Comparison of ENCODE assay signal across 9 mouse cellular contexts in genomic region chr2:167982646-167983045, GRCm38 (mm10). TPM values are rescaled to one million over a fixed set of nuclear protein-coding genes. Genes with fewer than 3 reads are reported as not detected.
DNase-seq lines count a peak whose midpoint lies in the region; TF ChIP-seq lines count a peak whose summit lies in the region.
"Had no signal": no experiment of that assay in that cellular context is flagged by ENCODE, and none has a peak within 500 bp of the region (broad histone marks: within the 10 kb centered on the region; RNA-seq: fewer than 3 reads in every experiment).

No protein-coding gene starts in this region.

- no peak overlapping the region for H3K27ac ChIP-seq in left cerebral cortex, adult 2 months
- no peak overlapping the region for H3K27ac ChIP-seq in bone marrow, adult 2 months (ENCODE audit: control insufficient read depth, insufficient read depth, low read depth, low read length, poor library complexity)

- H3K4me3 ChIP-seq in left cerebral cortex, adult 2 months = no peak overlapping the region
- no peak overlapping the region for H3K4me3 ChIP-seq in bone marrow, adult 2 months (replicated peaks; ENCODE audit: control insufficient read depth, low read depth, low read length)

- TF ChIP-seq CTCF in left cerebral cortex, adult 2 months (IDR thresholded peaks at IDR 0.05) = peak; percentile 31
- TF ChIP-seq CTCF in bone marrow, adult 2 months (IDR thresholded peaks at IDR 0.05; ENCODE audit: control insufficient read depth, insufficient read depth, low read length) = 0 out of 2 replicates have a peak, but pooled peaks have one; percentile 13

- 80% methylated on average over 9 of the region's 9 CpGs for WGBS in bone marrow, adult 2 months

- no peaks in the 10 kb centered on the region for H3K4me1 ChIP-seq in bone marrow, adult 2 months (ENCODE audit: control insufficient read depth, insufficient read depth, low read length)

- no peak for TF ChIP-seq POLR2A in bone marrow, adult 2 months (IDR thresholded peaks at IDR 0.05; ENCODE audit: borderline replicate concordance, control insufficient read depth, low read depth, low read length)

- intact Hi-C loops in left cerebral cortex, adult 2 months (cut with DNase I) = loop anchor here (10.0 kb wide), 1 partner anchor 112 kb away; no protein-coding TSS in a partner anchor

- DNase-seq in embryo, embryonic 10 days (ENCODE audit: low spot score) = peak; percentile 36
- no peak for DNase-seq in embryo, embryonic 9.5 days (ENCODE audit: extremely low spot score)
- DNase-seq in left cerebral cortex, adult 2 months (ENCODE audit: extremely low spot score in 1 of 2, low spot score in 2 of 2) = no peak
- DNase-seq in left cerebral cortex, adult 8-10 months (ENCODE audit: low spot score in 2 of 2) = no peak
- peak; percentile 68 for DNase-seq in lung, postnatal 14 days
- no peak for DNase-seq in thymus, postnatal 36 days
- no peak for DNase-seq in thymus, adult 18-20 months

RNA-seq across cellular contexts. Expression of gene Ripor3, which starts 27.8 kb away (rescaled TPM):
- under 1 TPM; 0.21 to 0.61 TPM for total RNA-seq in left cerebral cortex, adult 2 months (2021)
- 1 to 10 TPM in 1 of 4 experiments, under 1 TPM in 3; 0.37 to 1.0 (median 0.65) TPM for total RNA-seq in left cerebral cortex, adult 8-10 months (2022)
- polyA plus RNA-seq in bone marrow, adult 2 months (2011; ENCODE audit: insufficient read depth, insufficient read length, low replicate concordance, missing spikeins) = 24.0 and 49.2 TPM in 2 replicates
- total RNA-seq: hematopoietic stem cell, adult 5-6 weeks had no signal

RNA-seq across cellular contexts. Expression of gene Ptpn1, which starts 50.8 kb away (rescaled TPM):
- total RNA-seq in left cerebral cortex, adult 2 months (2021) = 10 to 100 TPM; 52.0 to 69.0 TPM
- total RNA-seq in left cerebral cortex, adult 8-10 months (2022) = 10 to 100 TPM; 40.0 to 54.9 (median 50.1) TPM
- 13.7 and 34.3 TPM in 2 replicates for polyA plus RNA-seq in bone marrow, adult 2 months (2011; ENCODE audit: insufficient read depth, insufficient read length, low replicate concordance, missing spikeins)

Comparison
In these comparisons a context has a peak if more than half of its experiments do, and no peak if none do; other contexts are left out.
1. DNase-seq: peak in embryo, embryonic 10 days (single experiment) and lung, postnatal 14 days (single experiment); none in embryo, embryonic 9.5 days (single experiment), left cerebral cortex, adult 2 months (0 of 2), left cerebral cortex, adult 8-10 months (0 of 2), thymus, postnatal 36 days (0 of 2) and thymus, adult 18-20 months (0 of 2).